Mouse (Mus musculus): Measurements from ENCODE around the gene Lrrc8d. TPM values are rescaled to one million over a fixed set of nuclear protein-coding genes. Genes with fewer than 3 reads are reported as not detected.

Lrrc8d gene
- total RNA-seq (2021), result 10 to 100 TPM; 38.7 to 39.1 TPM

GRCm38 (mm10) chr5:105699141-105700069 is at the start of gene Lrrc8d:
Gene Lrrc8d, plus strand, starts transcription at chr5:105699969.
- intact Hi-C loops (cut with DNase I), result no loop called here

GRCm38 (mm10) chr5:105650728-105651479 is 48.9 kb upstream of the Lrrc8d start:
- DNase-seq (ENCODE audit: low spot score in 2 of 2), result no peak
- intact Hi-C loops (cut with DNase I), result loop anchor here (5.0 kb wide), 1 partner anchor 159 kb away; no protein-coding TSS in a partner anchor

More at GRCm38 (mm10) chr5:105699141-105700069, at the start of gene Lrrc8d:
- peak; percentile 87 to 91 for DNase-seq (ENCODE audit: low spot score in 2 of 2)

- DNase-seq (ENCODE audit: low spot score in 2 of 2), result no peak
- intact Hi-C loops (cut with DNase I), result loop anchor here (5.0 kb wide), 1 partner anchor 159 kb away; no protein-coding TSS in a partner anchor
Observed at GRCm38 (mm10) chr5:105651561-105651991, 48.2 kb upstream of the Lrrc8d start.

GRCm38 (mm10) chr5:105654237-105655063 is 45.3 kb upstream of the Lrrc8d start:
- intact Hi-C loops (cut with DNase I), result loop anchor here (2.0 to 5.0 kb wide), 3 partner anchors 136 to 252 kb away; partner anchors contain the start of gene Lrrc8c
- peak; percentile 80 to 88 for DNase-seq (ENCODE audit: low spot score in 2 of 2)

GRCm38 (mm10) chr5:105655100-105655734 is 44.6 kb upstream of the Lrrc8d start:
- intact Hi-C loops (cut with DNase I), result loop anchor here (2.0 kb wide), 2 partner anchors 136 to 252 kb away; partner anchors contain the start of gene Lrrc8c

GRCm38 (mm10) chr5:105661894-105662293 is 37.9 kb upstream of the Lrrc8d start:
- DNase-seq (ENCODE audit: low spot score in 2 of 2), result no peak
- intact Hi-C loops (cut with DNase I), result no loop called here

More at GRCm38 (mm10) chr5:105655100-105655734, 44.6 kb upstream of the Lrrc8d start:
- DNase-seq (ENCODE audit: low spot score in 2 of 2), result no peak

GRCm38 (mm10) chr5:105666930-105667329 is 32.8 kb upstream of the Lrrc8d start:
- intact Hi-C loops (cut with DNase I), result no loop called here
- no peak for DNase-seq (ENCODE audit: low spot score in 2 of 2)

GRCm38 (mm10) chr5:105667411-105667810 is 32.4 kb upstream of the Lrrc8d start:
- no peak for DNase-seq (ENCODE audit: low spot score in 2 of 2)
- intact Hi-C loops (cut with DNase I), result no loop called here

GRCm38 (mm10) chr5:105669086-105669485 is 30.7 kb upstream of the Lrrc8d start:
- intact Hi-C loops (cut with DNase I), result no loop called here
- DNase-seq (ENCODE audit: low spot score in 2 of 2), result no peak

GRCm38 (mm10) chr5:105669508-105670353 is 30.0 kb upstream of the Lrrc8d start:
- intact Hi-C loops (cut with DNase I), result no loop called here

GRCm38 (mm10) chr5:105672332-105672731 is 27.4 kb upstream of the Lrrc8d start:
- intact Hi-C loops (cut with DNase I), result no loop called here
- DNase-seq (ENCODE audit: low spot score in 2 of 2), result no peak

More at GRCm38 (mm10) chr5:105669508-105670353, 30.0 kb upstream of the Lrrc8d start:
- DNase-seq (ENCODE audit: low spot score in 2 of 2), result no peak

- no peak for DNase-seq (ENCODE audit: low spot score in 2 of 2)
- intact Hi-C loops (cut with DNase I), result no loop called here
Observed at GRCm38 (mm10) chr5:105675511-105675910, 24.3 kb upstream of the Lrrc8d start.

- DNase-seq (ENCODE audit: low spot score in 2 of 2), result no peak
- intact Hi-C loops (cut with DNase I), result no loop called here
Observed at GRCm38 (mm10) chr5:105677071-105677470, 22.7 kb upstream of the Lrrc8d start.

- intact Hi-C loops (cut with DNase I), result no loop called here
- DNase-seq (ENCODE audit: low spot score in 2 of 2), result no peak
Observed at GRCm38 (mm10) chr5:105678243-105678642, 21.5 kb upstream of the Lrrc8d start.

- intact Hi-C loops (cut with DNase I), result no loop called here
- no peak for DNase-seq (ENCODE audit: low spot score in 2 of 2)
Observed at GRCm38 (mm10) chr5:105679261-105679660, 20.5 kb upstream of the Lrrc8d start.

GRCm38 (mm10) chr5:105679921-105680843 is 19.6 kb upstream of the Lrrc8d start:
- DNase-seq (ENCODE audit: low spot score in 2 of 2), result no peak
- intact Hi-C loops (cut with DNase I), result loop anchor here (10.0 kb wide), 1 partner anchor 275 kb away; no protein-coding TSS in a partner anchor
